Mouse (Mus musculus) urinary bladder, postnatal 10 days (tissue): ENCODE results near the gene Pcmt1.
A peak's percentile ranks its signal among the peaks of the same experiment; 100 is the strongest.
"Not testable (repeated sequence)": the region's sequence is repeated elsewhere in the genome, so short reads cannot be mapped to it uniquely, and the experiment has no call there.

ENCODE experiments used
- DNase-seq: peaks from one replicate; pipeline ENCODE4 v3.0.0; 2022; ENCODE audit warnings: low spot score

Pcmt1 gene

DNA sequence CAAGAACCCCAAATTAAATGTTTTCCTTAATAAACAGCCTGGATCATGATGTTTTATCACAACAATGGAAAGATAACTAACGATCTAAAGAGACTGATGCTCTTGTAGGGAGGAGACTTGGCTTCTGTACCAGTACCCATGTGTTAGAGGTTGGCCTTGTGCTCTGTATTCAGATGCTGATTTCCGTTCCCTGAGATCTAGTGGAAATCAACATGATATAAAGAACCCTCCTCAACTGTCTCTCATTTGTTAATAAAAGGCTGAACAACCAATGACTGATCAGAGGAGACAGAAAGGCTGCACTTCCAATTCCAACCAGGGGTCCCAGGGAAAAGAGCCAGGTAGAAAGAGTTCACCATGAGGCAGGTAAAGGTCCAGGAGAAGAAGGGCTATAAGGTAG is 35.0 kb downstream of the Pcmt1 start:
- DNase-seq: no peak

DNA sequence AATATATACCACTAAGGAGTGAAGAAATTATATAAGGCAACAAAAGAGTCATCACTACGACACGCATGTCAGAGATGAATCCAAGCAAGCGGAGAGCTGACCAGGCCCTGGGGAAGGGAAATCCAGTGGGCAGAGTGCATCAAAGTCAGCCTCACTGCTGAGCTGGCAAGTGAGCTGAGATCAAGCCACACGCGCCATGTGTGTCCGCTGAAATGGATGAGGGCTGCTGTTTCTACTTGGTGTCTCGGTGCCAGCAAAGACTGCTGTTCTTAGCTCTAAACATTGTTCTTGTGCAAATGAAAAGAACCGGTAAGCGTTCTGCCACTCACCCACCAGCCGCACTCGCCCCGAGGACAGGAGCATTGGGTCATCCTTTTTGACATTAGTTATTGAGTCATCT is 40.6 kb downstream of the Pcmt1 start:
- DNase-seq: no peak

DNA sequence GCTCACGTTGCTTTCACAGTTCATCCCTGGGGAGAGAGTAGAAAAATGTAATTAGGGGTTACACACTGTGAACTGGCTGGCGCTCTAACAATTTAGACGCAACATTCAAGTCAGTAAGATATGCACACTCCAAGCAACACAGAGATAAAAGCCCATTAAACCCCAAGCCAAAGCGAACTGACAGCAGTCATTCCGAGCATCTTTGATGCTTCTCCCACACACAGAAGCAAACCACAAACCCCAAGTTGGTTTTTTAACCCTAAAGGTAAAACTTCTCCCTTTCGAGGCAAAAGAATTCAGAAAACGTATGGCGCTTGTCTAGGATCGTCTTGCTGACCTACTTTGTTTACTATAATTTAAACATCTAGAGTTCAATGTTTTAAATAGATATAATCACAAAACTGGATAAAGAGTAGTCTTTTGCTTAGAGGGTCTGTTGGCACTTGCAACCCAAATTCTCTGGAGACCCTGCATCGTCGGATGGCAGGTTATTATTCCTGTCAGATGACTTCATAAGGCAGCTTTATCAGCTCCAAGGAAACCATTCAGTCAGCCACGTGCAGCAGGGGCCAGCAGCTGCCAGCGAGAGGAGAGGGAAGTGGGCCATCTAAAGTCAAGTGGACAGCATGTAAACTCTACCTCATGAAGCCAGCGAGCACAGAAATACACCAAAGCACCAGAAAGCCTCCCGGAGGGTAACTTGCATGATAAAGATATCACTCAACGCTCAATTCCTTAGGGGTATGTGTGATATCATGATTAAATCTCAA is 49.8 kb downstream of the Pcmt1 start:
- no peak for DNase-seq

DNA sequence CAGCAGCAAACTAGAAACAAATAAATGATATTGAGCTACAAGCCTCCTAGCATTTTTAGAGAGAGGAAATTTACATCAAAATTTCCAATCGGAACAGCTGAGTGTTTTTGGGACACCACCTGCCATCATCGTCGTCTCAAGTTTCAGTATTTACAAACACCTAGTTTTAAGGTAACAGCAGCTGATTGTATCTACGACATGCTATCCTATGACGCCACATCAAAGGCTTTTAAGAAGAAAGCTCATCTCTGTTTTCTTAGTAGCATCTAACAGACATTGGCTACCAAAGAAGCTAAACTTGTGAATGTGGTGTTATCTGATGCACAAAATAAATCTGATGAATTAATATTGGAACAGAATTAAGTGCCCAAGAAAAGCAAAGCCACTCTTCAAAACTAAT is 50.6 kb downstream of the Pcmt1 start:
- DNase-seq: no peak

DNA sequence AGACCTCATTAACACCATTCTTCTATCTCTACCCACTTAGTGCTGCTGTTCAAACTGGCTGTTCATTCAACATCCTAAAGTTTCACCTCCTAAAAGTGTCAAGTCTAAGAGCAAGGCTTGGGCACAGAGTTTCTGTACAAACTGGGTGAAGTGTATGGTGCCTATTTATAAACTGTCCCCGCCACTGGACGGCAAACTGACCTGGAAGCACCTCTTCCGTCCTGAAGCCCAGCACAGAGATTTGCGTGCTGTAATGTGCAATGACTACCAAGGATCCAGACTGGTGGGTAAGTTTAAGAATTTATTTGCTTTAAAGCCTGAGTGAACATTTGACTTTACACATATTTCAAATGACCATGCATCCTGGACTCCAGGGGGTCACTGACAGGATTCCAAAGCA is 51.8 kb downstream of the Pcmt1 start:
- DNase-seq: no peak

DNA sequence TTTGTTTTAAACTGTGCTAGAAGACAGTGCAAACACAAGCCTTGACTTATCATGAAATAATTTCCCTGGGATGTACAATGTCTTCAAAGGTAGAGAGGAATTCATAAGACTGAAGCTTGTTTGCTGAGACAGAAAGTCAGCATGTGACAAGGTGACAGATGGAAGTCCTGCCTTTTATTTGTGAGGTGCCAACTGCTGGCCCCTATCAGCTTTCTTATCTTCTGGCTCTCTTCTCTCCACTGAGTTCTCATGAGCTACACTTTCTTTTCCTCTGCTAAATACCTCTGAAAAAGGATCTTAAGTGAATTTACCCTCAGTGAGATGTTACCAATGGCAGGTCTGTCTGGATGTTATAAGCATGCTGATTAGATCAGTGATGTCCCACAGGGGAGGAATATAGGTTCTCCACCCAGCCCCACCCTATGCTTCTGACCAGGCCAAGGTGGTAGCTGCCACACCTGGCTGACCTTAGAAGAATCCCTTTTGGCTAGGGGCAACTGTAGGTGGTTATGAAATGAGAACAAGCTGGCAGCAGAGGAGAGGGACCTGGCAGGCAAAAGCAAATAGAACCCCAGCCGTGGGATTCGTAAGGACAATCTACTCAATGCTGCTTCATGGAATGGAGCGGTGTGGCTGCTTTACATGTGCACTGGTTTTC is 56.9 kb downstream of the Pcmt1 start:
- DNase-seq: no peak

DNA sequence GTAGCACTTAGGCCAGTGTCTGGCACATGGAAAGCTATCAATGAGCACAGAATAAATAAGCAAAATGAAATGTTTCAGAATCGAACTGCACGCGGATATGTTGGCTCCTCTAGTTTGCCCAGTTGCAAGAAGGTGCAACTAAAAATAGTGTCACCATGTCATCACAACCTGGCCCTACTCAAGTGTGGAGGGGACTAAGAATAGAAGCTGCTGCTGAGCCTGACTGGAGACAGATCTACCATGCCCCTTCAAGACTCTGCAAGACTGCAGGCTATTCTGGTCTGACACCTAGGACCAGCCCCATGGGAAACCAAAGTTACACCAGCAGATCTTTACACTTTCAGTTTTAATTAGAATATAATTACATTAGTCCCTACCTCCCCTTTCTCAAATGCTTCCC is 58.6 kb downstream of the Pcmt1 start:
- DNase-seq: no peak

DNA sequence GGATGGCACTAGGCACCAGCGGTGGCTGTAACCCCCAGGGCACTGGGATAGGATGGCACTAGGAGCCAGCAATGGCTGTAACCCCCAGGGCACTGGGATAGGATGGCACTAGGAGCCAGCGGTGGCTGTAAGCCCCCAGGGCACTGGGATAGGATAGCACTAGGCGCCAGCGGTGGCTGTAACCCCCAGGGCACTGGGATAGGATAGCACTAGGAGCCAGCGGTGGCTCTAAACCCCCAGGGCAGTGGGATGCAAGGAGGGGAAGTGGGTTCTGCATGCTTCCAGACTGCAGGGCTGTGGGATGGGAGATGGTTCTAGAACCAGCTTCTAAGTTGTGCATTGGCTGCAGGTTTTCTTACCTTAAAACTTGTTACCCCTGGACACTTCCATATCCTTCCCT is 60.2 kb downstream of the Pcmt1 start:
- no peak for DNase-seq

DNA sequence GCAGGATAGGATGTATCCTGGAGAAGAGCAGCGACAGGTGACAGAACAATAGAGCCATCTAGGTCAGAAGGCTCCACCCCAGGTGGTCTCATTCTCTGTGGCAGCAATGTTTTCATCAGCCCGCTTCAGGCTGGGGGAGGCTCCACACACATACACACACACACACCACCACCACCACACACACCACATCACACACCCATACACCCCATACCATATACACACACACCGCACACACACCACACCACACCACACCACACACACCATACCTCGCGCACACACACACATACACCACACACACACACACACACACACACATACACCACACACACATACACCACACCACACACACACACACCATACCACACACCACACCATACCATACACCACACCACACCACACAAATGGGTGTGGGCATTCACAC is 61.1 kb downstream of the Pcmt1 start:
- no peak for DNase-seq

DNA sequence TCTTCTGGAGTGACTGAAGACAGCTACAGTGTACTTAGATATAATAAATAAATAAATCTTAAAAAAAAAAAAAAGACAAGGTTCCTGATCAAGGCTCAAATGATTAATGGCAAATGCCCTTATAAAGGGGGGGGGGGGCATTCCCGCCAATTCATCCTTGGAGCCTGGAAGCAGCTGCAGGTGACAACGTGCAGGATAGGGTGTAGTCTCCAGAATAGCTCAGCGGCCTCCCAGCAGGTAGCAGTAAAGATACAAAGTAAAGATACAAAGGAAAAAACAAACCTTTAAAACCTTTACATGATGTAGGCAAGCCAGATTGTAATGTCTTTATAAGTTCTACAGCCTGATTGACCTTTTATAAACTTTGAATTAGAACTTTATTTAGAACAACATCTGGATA is 63.4 kb downstream of the Pcmt1 start:
- DNase-seq: not testable (repeated sequence)

DNA sequence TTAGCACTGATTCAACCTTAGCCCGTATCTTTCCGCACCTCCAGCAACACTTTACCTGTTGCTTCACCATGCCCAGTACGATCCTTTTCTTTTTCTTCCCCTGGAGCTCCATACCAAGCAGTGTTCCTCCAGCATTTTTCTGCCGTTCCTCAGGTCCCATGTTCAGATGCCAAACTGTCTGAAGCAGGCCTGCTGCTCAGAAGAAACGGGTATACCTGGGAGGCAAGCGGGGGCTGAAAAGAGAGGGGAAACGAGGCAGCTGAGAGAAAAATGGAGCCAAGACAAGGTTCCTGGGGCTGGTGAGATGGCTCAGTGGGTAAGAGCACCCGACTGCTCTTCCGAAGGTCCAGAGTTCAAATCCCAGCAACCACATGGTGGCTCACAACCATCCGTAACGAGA is 63.8 kb downstream of the Pcmt1 start:
- not testable (repeated sequence) for DNase-seq

DNA sequence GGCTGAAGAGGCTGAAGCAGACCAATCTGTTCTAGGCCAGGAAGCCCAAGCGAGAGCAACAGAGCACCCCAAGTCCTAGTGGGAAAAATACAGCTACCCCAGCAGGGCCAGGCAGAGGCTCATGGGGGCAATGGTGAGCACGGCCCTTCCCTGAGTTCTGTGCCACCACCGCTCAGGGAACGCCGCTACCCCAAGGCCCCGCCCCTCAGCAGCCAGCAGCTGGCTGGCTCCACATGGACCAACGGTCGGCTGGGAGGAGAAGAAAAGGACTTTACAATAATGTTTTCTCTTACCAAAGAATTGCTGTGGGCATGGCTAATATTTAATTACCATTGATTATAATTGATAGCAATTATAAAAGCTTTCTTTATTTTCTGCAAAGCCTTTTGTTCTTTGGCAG is 66.1 kb downstream of the Pcmt1 start:
- no peak for DNase-seq

DNA sequence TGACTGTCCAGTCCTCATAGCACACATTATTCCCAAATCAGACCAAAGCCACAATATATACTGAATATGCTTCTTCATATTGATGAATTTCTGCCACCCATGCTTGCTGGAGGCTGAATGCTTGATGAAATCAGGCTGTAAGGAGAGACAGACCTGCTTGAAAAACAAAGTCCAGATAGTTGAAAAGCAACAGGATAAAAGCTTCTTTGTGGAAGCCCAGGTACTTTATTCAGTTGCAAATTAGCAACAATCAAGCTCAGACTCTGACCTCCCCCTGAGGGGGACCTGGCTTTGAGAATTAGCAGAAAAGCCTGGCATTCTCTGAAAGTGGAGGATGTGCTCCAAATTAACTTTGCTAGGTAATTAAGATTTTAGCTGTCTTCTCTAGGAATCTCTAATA is 68.7 kb downstream of the Pcmt1 start:
- not testable (repeated sequence) for DNase-seq

DNA sequence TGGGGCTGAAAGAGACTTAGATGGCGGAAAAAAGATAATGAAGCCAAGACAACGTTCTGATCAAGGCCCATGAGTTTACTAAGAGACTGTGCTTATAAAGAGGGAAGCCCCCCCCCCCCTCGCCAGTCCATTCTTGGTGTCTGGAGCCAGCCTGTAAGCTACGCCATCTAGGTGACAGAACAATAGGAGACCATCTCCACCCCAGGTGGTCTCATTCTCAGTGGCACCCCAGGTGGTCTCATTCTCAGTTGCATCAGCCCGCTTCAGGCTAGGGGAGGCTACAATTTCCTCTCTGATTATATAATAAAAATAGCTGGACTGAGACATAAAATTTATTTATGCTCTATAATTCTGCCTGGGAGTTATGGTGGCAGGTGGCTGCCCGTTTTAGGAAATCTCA is 69.3 kb downstream of the Pcmt1 start:
- DNase-seq: no peak

DNA sequence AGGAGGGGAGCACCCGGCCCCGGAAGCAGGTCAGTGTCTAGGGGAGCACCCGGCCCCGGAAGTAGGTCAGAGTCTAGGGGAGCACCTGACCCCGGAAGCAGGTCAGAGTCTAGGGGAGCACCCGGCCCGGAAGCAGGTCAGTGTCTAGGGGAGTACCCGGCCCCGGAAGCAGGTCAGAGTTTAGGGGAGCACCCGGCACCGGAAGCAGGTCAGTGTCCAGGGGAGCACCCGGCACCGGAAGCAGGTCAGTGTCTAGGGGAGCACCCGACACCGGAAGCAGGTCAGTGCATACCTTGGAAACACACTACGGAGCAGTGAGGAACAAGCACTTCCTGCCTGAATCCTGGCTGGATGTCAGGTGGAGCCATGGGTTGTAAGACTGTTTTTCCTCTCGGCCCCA is 72.3 kb downstream of the Pcmt1 start:
- no peak for DNase-seq

DNA sequence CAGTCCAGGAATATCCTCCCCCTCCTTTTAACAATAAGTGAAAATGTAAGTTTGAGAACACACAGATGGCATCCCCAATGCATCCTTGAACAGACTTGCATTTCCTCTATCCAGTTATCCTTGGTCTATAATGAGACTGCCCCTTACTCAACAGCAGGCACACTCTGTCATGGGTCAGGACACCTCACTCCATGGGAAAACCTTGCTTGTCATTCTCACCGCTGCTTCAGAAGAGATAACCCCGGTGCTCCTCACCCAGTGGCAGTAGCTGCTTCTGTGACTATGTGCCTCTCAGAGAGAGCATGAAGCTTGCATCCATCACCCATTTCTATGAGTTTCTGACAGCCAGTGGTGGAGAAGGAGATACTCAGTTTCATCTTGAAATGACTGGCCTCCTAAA is 74.5 kb downstream of the Pcmt1 start:
- no peak for DNase-seq

DNA sequence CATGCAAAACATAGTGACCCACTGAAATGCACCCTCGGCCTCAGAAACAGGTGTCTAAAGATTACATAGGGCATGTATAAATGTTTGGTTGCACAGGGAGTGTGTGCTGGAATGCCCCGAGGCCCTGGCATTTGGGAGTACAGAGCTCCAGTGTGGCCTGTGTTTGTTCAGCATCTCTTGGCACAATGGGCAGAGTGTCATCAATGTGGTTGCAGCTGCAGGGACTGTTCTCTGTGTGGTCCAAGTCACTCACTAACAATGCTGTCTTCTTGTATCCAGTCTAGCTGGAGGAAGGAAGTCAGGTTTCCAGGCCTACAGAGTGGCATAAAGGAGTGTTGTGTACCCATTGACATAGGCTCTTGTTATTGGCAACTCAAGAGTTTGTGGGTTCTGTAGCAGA is 75.8 kb downstream of the Pcmt1 start:
- DNase-seq: no peak

DNA sequence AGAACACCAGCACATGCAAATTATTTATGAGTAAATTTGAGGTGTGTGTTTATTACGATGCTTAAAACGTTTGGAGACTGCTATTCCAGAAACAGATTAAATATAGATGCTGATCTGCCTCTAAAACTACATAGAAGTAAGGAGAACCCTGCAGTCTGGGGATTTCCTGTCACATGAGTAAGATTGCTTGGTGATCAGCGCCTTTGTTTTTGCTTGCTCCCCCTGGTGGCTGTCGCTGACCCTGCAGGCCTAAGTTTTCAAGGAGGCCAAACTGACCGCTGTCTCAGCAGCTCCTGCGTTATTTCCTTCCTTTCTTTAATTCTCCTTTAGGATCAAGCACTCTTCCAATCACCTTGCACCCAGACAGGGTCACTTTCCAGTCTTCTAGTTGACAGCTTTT is 80.3 kb downstream of the Pcmt1 start:
- peak; percentile 24 for DNase-seq

DNA sequence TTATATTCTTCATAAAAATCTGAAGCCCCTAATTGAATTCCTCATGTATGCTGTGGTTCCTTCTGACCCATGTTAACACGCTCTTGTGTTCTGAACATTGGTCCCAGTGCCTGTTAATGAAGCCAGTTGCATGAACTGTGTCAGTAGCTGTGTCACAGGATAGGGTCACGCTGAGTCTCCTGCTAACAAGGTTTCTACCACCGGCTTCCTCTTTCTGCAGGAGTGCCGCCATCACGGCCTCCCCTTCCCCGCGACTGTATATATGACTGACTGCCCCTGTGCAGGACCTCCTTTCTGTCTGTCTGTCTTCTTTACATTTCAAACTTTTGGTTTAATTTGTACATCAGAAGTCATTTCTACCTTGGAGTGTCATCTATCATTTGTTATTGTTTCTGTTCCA is 82.8 kb downstream of the Pcmt1 start:
- DNase-seq: no peak

DNA sequence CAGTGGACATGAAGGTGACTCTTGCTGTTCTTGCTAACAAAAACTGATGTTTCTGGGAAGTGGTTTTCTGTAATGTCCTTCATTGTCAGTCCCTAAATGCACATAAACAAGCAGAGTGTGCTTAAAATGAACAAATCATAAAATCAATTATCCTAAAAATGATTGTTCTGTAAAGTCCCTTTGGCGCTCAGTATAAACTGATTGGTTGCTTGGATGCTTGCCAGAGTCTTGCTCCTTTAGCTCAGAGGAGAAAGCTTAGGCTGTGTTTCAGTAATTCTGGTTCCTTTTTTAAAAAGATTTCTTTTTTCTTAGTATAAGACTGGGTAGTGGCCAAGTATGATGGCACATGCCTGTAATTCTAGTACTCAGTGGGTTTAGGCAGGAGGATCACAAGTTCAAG is 84.7 kb downstream of the Pcmt1 start:
- no peak for DNase-seq

DNA sequence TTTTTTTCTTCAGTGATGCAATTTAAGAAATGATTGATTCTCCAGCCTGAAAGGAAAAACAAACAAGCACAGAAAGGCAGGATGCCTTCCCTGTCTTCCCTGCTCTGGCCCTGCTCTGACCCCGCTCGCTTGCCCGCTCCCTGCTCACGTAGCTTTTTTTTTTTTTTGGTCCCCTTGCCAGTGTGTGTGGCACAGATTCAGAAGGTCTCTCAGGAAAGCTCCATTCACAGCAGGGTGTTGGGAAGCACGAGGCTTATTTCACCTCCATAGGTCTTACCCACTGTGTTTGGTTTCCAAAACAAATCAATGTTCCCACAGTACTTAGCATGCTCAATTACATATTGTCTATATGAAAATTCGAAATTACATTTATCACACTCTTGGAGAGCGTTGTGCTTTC is 86.1 kb downstream of the Pcmt1 start:
- DNase-seq: no peak

DNA sequence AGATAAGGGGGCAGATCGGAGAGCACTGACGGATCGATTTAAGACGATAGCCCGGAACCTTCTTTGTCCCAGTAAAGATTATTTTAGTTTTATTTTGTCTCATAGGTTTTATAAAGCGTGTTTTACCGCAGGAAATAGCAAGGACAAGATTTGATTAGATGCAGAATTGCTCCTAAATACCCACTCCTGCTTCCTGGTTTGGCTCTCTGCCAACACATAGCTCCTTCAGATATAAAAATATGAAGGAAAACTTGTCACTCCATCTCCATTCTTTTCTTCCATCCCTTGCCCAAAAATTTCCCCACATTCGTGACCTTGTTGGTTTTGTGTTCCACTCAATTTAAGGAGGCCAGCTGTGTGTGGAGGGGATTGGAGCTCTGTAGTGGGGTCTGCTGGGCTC is 90.1 kb downstream of the Pcmt1 start:
- no peak for DNase-seq

DNA sequence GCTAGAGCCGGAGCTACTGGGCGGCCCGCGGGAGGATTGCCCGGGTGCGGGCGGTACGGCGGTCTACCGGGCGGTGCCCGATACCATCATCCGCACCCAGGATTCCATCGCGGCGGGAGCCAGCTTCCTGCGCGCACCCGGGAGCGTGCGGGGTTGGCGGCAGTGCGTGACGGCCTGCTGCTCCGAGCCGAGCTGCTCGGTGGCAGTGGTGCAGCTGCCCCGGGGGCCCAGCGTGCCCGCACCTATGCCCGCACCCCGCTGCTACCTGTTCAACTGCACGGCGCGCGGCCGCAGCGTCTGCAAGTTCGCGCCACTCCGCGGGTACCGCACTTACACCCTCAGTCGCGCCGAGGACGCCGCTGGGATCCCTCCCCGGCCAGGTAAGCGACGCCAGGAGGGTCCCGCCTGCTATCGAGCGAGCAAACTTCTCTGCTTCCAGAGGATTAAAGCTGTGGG is 90.7 kb downstream of the Pcmt1 start:
- no peak for DNase-seq
